Mouse (Mus musculus) cerebellum, adult 2 months (tissue): ENCODE results near the gene Elp5. TPM values are rescaled to one million over a fixed set of nuclear protein-coding genes. Genes with fewer than 3 reads are reported as not detected.
"Not testable (repeated sequence)": the region's sequence is repeated elsewhere in the genome, so short reads cannot be mapped to it uniquely, and the experiment has no call there.

Experiments used
- DNase-seq, 2 experiments: peaks; one replicate each; pipeline ENCODE4 v3.0.0; 2021
- H3K27ac ChIP-seq: fragments of 200-500 bp; 2 replicates; pipeline ENCODE4 v1.5.1; 2012; ENCODE audit warnings: low read length, control low read depth, inconsistent platforms; ENCODE audit not compliant: insufficient read depth
- H3K27me3 ChIP-seq: fragments of 200-500 bp; 2 replicates; pipeline ENCODE4 v1.6.1; 2012; ENCODE audit warnings: inconsistent platforms, mild to moderate bottlenecking, low read length, moderate library complexity; ENCODE audit not compliant: control insufficient read depth, insufficient read depth
- H3K4me1 ChIP-seq: fragments of 200-500 bp; 2 replicates; pipeline ENCODE4 v1.6.1; 2011; ENCODE audit warnings: low read length; ENCODE audit not compliant: control insufficient read depth, insufficient read depth
- H3K4me3 ChIP-seq: fragments of 200-500 bp; replicated peaks from 2 replicates; pipeline ENCODE3; 2011; ENCODE audit warnings: mild to moderate bottlenecking, low read depth, low read length, control low read depth; ENCODE audit not compliant: insufficient read depth
- CTCF ChIP-seq: fragments of 200-500 bp; IDR thresholded peaks from 2 replicates; pipeline ENCODE4 v1.5.1; 2011; ENCODE audit warnings: low read depth, mild to moderate bottlenecking, control low read depth, low read length, moderate library complexity, borderline replicate concordance; ENCODE audit not compliant: insufficient read depth
- POLR2A ChIP-seq: fragments of 200-500 bp; IDR thresholded peaks from 2 replicates; pipeline ENCODE4 v1.6.1; 2011; ENCODE audit warnings: low read length, control low read depth, borderline replicate concordance; ENCODE audit not compliant: insufficient read depth
- WGBS: fragments of 180-500 bp; shearing (Covaris S2); methylation state at CpG from one replicate; pipeline ENCODE4 v1.1.7; 2018; 5-methylcytosine and 5-hydroxymethylcytosine counted together
- polyA plus RNA-seq: library from polyadenylated mRNA; depleted of rRNA; stranded (reverse); fragments of >200 nt; gene quantifications from 2 replicates; pipeline ENCODE4 v1.2.3, GENCODE M21; 2012

Elp5 gene
- polyA plus RNA-seq, 1 experiment = 109 TPM

GRCm38 (mm10) chr11:70018131-70018990 lies 36.0 kb upstream of the Elp5 start:
- no peak for TF ChIP-seq CTCF
- peak; percentile 52; the same call in 1 of the 2 replicates for TF ChIP-seq POLR2A
- peak; percentile 77 to 79 for DNase-seq
- Histone ChIP-seq H3K27ac (peak overlapping the region; percentile 99), H3K4me3 (peak overlapping the region; percentile 98), H3K27me3 (no peaks in the 10 kb centered on the region), H3K4me1 (peaks cover 9% of the 10 kb centered on the region)
- WGBS = 1% methylated on average over 23 of the region's 25 CpGs

GRCm38 (mm10) chr11:70017199-70017767 lies 35.0 kb upstream of the Elp5 start:
- TF ChIP-seq POLR2A (no peak), CTCF (no peak)
- H3K27ac ChIP-seq = peak overlapping the region; percentile 99
- DNase-seq = no peak
- H3K4me1 ChIP-seq = peaks cover 9% of the 10 kb centered on the region
- H3K4me3 ChIP-seq = peak overlapping the region; percentile 98
- WGBS = 36% methylated on average over 7 of the region's 7 CpGs
- no peaks in the 10 kb centered on the region for H3K27me3 ChIP-seq

GRCm38 (mm10) chr11:70016669-70017068 lies 34.4 kb upstream of the Elp5 start, which contains the start of gene Dlg4:
Dlg4 (plus strand) TSS chr11:70016942.
- DNase-seq = no peak
- Histone ChIP-seq H3K27me3 (no peaks in the 10 kb centered on the region), H3K4me3 (peak within 1 kb of the TSS; percentile 98), H3K27ac (peak within 1 kb of the TSS; percentile 99), H3K4me1 (peaks cover 9% of the 10 kb centered on the region)
- 72% methylated on average over 3 of the region's 3 CpGs for WGBS
- TF ChIP-seq CTCF (no peak), POLR2A (no peak)

- H3K27me3 ChIP-seq, H3K27ac ChIP-seq, H3K4me3 ChIP-seq, H3K4me1 ChIP-seq, DNase-seq: not testable (repeated sequence)
- WGBS = 56% methylated on average over 2 of the region's 2 CpGs
Observed at GRCm38 (mm10) chr11:70016177-70016576, 33.9 kb upstream of the Elp5 start.

GRCm38 (mm10) chr11:70015677-70016076 lies 33.4 kb upstream of the Elp5 start:
- DNase-seq = no peak
- TF ChIP-seq CTCF (no peak), POLR2A (no peak)
- H3K27me3 ChIP-seq = no peaks in the 10 kb centered on the region
- peaks cover 9% of the 10 kb centered on the region for H3K4me1 ChIP-seq
- H3K4me3 ChIP-seq = no peak overlapping the region
- H3K27ac ChIP-seq = no peak overlapping the region
- WGBS = 65% methylated on average over 6 of the region's 6 CpGs

- Histone ChIP-seq H3K27me3 (no peaks in the 10 kb centered on the region), H3K4me1 (peaks cover 9% of the 10 kb centered on the region)
- TF ChIP-seq POLR2A (peak; percentile 86), CTCF (peak; percentile 36; the same call in 1 of the 2 replicates)
Observed at GRCm38 (mm10) chr11:70014880-70015558, 32.7 kb upstream of the Elp5 start, which contains the start of gene Acadvl. Acadvl (minus strand) TSS chr11:70015411.

GRCm38 (mm10) chr11:70014051-70014450 lies 31.7 kb upstream of the Elp5 start:
- Histone ChIP-seq H3K27ac (no peak overlapping the region), H3K4me3 (no peak overlapping the region), H3K27me3 (no peaks in the 10 kb centered on the region), H3K4me1 (peaks cover 9% of the 10 kb centered on the region)
- WGBS = 64% methylated on average over 5 of the region's 5 CpGs
- no peak for TF ChIP-seq CTCF
- no peak for TF ChIP-seq POLR2A
- DNase-seq = no peak

More at GRCm38 (mm10) chr11:70014880-70015558, 32.7 kb upstream of the Elp5 start, which contains the start of gene Acadvl:
- H3K27ac ChIP-seq = peak within 1 kb of the TSS; percentile 53
- peak; percentile 90 to 92 for DNase-seq
- peak within 1 kb of the TSS; percentile 80 for H3K4me3 ChIP-seq
- WGBS = under 1% methylated on average over 35 of the region's 35 CpGs

- Histone ChIP-seq H3K4me1 (peaks cover 9% of the 10 kb centered on the region), H3K27me3 (no peaks in the 10 kb centered on the region), H3K27ac (no peak overlapping the region), H3K4me3 (no peak overlapping the region)
- TF ChIP-seq POLR2A (no peak), CTCF (no peak)
- DNase-seq = no peak
- 57% methylated on average over 3 of the region's 3 CpGs for WGBS
Observed at GRCm38 (mm10) chr11:70013408-70013807, 31.1 kb upstream of the Elp5 start.
